Comparison of ENCODE assay signal across 9 mouse cellular contexts in the genomic region with DNA sequence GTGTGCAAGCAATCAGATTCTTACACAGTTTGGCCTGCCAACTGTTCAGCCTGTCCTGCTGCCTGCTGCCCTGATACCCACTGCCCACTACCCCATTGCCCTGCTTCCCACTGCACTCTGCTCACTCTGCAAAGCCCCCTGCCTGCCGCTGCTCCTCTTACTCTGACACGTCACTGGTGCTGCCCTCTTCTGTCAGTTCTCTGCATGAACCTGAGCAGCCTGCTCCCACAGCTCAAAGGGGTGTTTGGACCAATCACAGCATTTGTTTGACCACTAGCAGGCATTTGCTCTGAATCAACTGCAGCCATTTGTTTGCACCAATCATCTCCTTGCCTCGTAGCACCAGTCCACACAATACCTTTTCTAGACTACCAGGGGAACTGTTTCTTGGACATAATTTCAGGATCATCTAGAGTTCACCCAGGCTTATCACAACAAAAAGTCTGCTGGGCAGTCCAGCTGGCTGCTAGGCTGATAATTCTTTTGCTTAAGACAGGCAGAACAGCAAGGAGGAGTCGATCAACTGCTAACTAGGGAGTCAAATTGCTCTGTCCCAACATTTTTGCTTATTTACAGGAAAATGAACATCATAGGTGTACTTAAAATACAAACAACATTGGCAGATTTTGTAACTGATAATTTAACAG. TPM values are rescaled to one million over a fixed set of nuclear protein-coding genes. Genes with fewer than 3 reads are reported as not detected.
A peak's percentile ranks its signal among the peaks of the same experiment; 100 is the strongest.
DNase-seq lines count a peak whose midpoint lies in the region; ATAC-seq and TF ChIP-seq lines count a peak whose summit lies in the region.
"Had no signal": no experiment of that assay in that cellular context is flagged by ENCODE, and none has a peak within 500 bp of the region (broad histone marks: within the 10 kb centered on the region; RNA-seq: fewer than 3 reads in every experiment).

No protein-coding gene starts in this region.

- H3K9me3 ChIP-seq in limb, embryonic 14.5 days (ENCODE audit: control insufficient read depth, low read length), result no peaks in the 10 kb centered on the region
- H3K9me3 ChIP-seq in midbrain, embryonic 14.5 days (ENCODE audit: control insufficient read depth, low read length), result no peaks in the 10 kb centered on the region
- H3K9me3 ChIP-seq: limb, embryonic 15.5 days had no signal

- intact Hi-C loops in gastrocnemius, postnatal 36 days (cut with DNase I), result loop anchor here (5.0 kb wide), 1 partner anchor 106 kb away; no protein-coding TSS in a partner anchor

- H3K9ac ChIP-seq in limb, embryonic 14.5 days (ENCODE audit: low read depth, low read length, severe bottlenecking), result no peak overlapping the region
- no peak overlapping the region for H3K9ac ChIP-seq in midbrain, embryonic 14.5 days (replicated peaks; ENCODE audit: low read length)
- H3K9ac ChIP-seq: limb, embryonic 15.5 days had no signal

- peak; percentile 50 for DNase-seq in layer of hippocampus, adult 11-12 months (ENCODE audit: low spot score)
- no peak for DNase-seq in layer of hippocampus, adult 9-10 months (ENCODE audit: low spot score)
- DNase-seq in embryo, embryonic 10 days (ENCODE audit: low spot score), result peak; percentile 88
- DNase-seq in gastrocnemius, postnatal 36 days, result peak; percentile 10 to 18
- DNase-seq in hindlimb bud, embryonic 11.5 days (ENCODE audit: extremely low spot score, low read depth, low spot score), result peak; percentile 28
- peak; percentile 39 for DNase-seq in limb, embryonic 14.5 days (ENCODE audit: low spot score)
- DNase-seq in midbrain, embryonic 14.5 days, result peak; percentile 77
- DNase-seq in thymus, postnatal 25 days, result peak; percentile 12

- ATAC-seq in limb, embryonic 14.5 days (ENCODE audit: low FRiP score, low read depth), result peak; percentile 67; the same call in 1 of the 2 replicates
- ATAC-seq in midbrain, embryonic 14.5 days (ENCODE audit: low FRiP score, low TSS enrichment), result peak; percentile 68; the same call in 1 of the 2 replicates

- 15% methylated on average over 4 of the region's 4 CpGs for WGBS in limb, embryonic 14.5 days
- WGBS in midbrain, embryonic 14.5 days, result 16% methylated on average over 4 of the region's 4 CpGs

- no peaks in the 10 kb centered on the region for H3K36me3 ChIP-seq in limb, embryonic 14.5 days (ENCODE audit: control insufficient read depth, insufficient read depth, low read length)
- H3K36me3 ChIP-seq in midbrain, embryonic 14.5 days (ENCODE audit: control insufficient read depth, insufficient read depth, low read length), result no peaks in the 10 kb centered on the region
- H3K36me3 ChIP-seq: limb, embryonic 15.5 days had no signal

- H3K4me1 ChIP-seq in limb, embryonic 14.5 days (ENCODE audit: control insufficient read depth, insufficient read depth, low read length), result no peaks in the 10 kb centered on the region
- no peaks in the 10 kb centered on the region for H3K4me1 ChIP-seq in midbrain, embryonic 14.5 days (ENCODE audit: control insufficient read depth, insufficient read depth, low read length)
- H3K4me1 ChIP-seq: limb, embryonic 15.5 days had no signal

- H3K27me3 ChIP-seq in limb, embryonic 14.5 days (ENCODE audit: control insufficient read depth, insufficient read depth, low read length), result no peaks in the 10 kb centered on the region
- H3K27me3 ChIP-seq in midbrain, embryonic 14.5 days (ENCODE audit: control insufficient read depth, insufficient read depth, low read length), result no peaks in the 10 kb centered on the region
- H3K27me3 ChIP-seq: limb, embryonic 15.5 days had no signal

- no peak overlapping the region for H3K4me3 ChIP-seq in limb, embryonic 14.5 days (replicated peaks; ENCODE audit: low read length)
- no peak overlapping the region for H3K4me3 ChIP-seq in midbrain, embryonic 14.5 days (replicated peaks; ENCODE audit: low read depth, low read length)
- H3K4me3 ChIP-seq: limb, embryonic 15.5 days had no signal

- no peak for TF ChIP-seq POLR2A in limb, embryonic 14.5 days (IDR thresholded peaks at IDR 0.05; ENCODE audit: borderline replicate concordance, extremely low read depth, insufficient read depth, insufficient read length)

- H3K27ac ChIP-seq in limb, embryonic 14.5 days (replicated peaks; ENCODE audit: low read depth, low read length), result no peak overlapping the region
- H3K27ac ChIP-seq in midbrain, embryonic 14.5 days (replicated peaks; ENCODE audit: low read depth, low read length), result no peak overlapping the region
- H3K27ac ChIP-seq: limb, embryonic 15.5 days had no signal

- H3K4me2 ChIP-seq in limb, embryonic 14.5 days (replicated peaks; ENCODE audit: low read depth, low read length, severe bottlenecking), result no peak overlapping the region
- no peak overlapping the region for H3K4me2 ChIP-seq in midbrain, embryonic 14.5 days (ENCODE audit: low read length)
- H3K4me2 ChIP-seq: limb, embryonic 15.5 days had no signal

RNA-seq across cellular contexts. Expression of a gene that starts 44.7 kb away (rescaled TPM):
- under 1 TPM; 0.26 to 0.49 TPM for total RNA-seq in gastrocnemius, postnatal 36 days (2021)
- polyA plus RNA-seq in limb, embryonic 14.5 days (2012; rRNA removed), result 0.58 and 0.64 TPM in 2 replicates
- polyA plus RNA-seq in limb, embryonic 14.5 days (2014; fragmentation: Nextera tagmentation; extraction: Ambion mirVana), result 0.30 and 0.37 TPM in 2 replicates
- 0.99 TPM in 1 of 2 replicates, not detected in the other for polyA plus RNA-seq in midbrain, embryonic 14.5 days (2014; fragmentation: Nextera tagmentation; extraction: Ambion mirVana)
